Mouse (Mus musculus) heart, adult 2 months (tissue): Measurements from ENCODE around the gene Ninj2.

ENCODE experiments used
- CTCF ChIP-seq: fragments of 200-600 bp; IDR thresholded peaks from 2 replicates; pipeline ENCODE4 v1.8.1; 2022; ENCODE audit warnings: antibody characterized with exemption, mild to moderate bottlenecking, moderate library complexity
- EP300 ChIP-seq: fragments of 200-500 bp; IDR thresholded peaks from 2 replicates; pipeline ENCODE4 v1.6.1; 2011; ENCODE audit warnings: low read depth, low read length, control low read depth; ENCODE audit not compliant: insufficient read depth
- POLR2A ChIP-seq: fragments of 200-500 bp; IDR thresholded peaks from 2 replicates; pipeline ENCODE4 v1.6.1; 2011; ENCODE audit warnings: mild to moderate bottlenecking, low read depth, low read length, control low read depth; ENCODE audit not compliant: insufficient read depth

- TF ChIP-seq POLR2A, result no peak
- TF ChIP-seq CTCF, result no peak
- TF ChIP-seq EP300, result no peak
These were observed 21.1 kb downstream of the Ninj2 start for GRCm38 (mm10) chr6:120114271-120114670.
